Mouse (Mus musculus): ENCODE measurements around the gene Nfkbia. TPM values are rescaled to one million over a fixed set of nuclear protein-coding genes. Genes with fewer than 3 reads are reported as not detected.
A peak's percentile ranks its signal among the peaks of the same experiment; 100 is the strongest.

Nfkbia gene
- total RNA-seq, 2 experiments from 2014 or later: 33.8 to 54.4 TPM

DNA sequence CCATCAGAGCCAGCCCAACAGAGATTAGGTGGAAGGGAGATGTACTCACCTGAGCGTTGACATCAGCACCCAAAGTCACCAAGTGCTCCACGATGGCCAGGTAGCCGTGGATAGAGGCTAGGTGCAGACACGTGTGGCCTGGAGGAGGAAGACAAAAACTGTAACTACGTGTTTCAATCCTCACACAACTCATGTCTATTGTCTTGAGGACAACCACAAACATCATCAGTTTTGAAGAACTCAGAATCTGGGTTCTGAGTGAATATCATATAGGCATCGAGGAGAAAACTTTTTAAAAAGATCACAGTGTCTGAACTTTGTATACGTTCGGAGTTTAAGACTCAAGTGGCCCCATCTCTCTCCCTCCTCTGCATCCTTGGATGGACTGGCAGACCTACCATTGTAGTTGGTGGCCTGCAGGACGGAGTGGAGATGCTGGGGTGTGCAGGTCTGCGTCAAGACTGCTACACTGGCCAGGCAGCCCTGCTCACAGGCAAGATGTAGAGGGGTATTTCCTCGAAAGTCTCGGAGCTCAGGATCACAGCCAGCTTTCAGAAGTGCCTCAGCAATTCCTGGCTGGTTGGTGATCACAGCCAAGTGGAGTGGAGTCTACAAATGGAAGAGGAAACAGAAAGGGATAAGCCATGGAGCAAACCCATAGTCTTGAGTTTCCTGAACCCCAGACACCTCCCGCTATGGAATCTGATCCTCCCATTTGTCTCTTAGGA lies 1.6 kb downstream of the Nfkbia start:
- DNase-seq (ENCODE audit: low spot score in 2 of 2): peak in 1 of 2 experiments; percentile 37

DNA sequence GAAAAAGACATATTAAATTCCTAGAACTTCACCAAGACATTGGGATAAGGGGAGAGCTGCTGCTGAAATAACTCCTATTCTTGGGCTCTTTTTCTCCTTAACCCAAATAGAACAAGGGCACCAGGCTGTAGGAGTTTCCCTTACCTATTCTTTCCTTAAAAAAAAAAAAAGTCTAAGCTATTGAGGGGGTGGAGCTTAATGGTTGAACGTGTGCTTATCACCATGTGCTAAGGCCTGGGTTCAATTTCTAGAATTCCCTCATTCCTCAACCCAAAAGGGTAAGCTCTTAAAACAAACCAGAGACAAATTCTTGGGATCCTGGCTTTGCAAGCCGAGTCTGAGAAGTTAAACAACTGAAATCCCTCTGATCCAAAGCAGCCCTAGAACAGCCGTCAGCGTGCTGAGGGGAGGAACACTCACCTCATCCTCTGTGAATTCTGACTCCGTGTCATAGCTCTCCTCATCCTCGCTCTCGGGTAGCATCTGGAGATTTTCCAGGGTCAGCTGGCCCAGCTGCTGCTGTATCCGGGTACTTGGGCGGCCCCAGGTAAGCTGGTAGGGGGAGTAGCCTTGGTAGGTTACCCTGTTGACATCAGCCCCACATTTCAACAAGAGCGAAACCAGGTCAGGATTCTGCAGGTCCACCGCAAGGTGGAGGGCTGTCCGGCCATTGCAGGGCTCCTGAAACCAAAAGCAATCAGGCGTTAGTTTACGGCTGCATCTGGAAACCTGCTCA lies 2.3 kb downstream of the Nfkbia start:
- DNase-seq (ENCODE audit: low spot score in 2 of 2): no peak

DNA sequence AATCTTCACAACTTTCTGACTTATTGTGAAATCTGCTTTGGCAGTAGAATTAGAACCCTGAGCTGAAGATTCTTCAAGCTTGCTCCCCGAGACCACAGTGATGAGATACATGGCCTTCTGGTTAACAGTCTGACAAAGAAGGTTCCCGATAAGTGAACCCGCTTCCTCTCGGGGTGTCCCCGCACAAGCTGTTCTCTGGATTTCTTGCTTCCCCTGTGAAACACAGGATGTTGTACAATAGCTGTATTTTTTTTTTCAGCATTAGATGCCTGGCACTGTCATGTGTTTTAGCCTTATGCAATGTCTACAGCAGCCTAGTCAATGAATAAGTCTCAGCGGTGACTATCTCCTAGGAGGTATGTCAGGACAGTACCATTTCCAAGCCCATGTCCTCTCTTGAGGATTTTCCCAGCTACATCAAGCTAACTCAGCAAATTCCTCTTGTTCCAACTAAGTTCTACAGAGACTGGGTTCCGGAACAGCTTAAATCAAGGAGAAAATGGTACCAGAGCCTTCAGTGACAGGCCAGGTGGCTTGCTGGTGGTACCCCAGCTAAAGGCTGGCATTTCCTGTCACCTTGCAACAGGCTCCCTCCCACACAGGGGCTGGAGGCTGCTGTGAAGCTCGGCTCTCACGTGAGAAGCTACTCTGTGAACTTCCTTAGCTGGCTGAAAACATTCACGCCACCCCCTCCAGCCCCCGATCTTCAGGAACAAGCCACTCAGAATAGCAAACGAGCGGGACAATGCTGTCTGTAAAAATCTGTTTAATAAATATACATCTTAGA lies 3.6 kb downstream of the Nfkbia start:
- DNase-seq (ENCODE audit: low spot score in 2 of 2): peak in 1 of 2 experiments; percentile 17

GRCm38 (mm10) chr12:55487843-55488660 lies 4.4 kb downstream of the Nfkbia start:
- no peak for DNase-seq (ENCODE audit: low spot score in 2 of 2)

DNA sequence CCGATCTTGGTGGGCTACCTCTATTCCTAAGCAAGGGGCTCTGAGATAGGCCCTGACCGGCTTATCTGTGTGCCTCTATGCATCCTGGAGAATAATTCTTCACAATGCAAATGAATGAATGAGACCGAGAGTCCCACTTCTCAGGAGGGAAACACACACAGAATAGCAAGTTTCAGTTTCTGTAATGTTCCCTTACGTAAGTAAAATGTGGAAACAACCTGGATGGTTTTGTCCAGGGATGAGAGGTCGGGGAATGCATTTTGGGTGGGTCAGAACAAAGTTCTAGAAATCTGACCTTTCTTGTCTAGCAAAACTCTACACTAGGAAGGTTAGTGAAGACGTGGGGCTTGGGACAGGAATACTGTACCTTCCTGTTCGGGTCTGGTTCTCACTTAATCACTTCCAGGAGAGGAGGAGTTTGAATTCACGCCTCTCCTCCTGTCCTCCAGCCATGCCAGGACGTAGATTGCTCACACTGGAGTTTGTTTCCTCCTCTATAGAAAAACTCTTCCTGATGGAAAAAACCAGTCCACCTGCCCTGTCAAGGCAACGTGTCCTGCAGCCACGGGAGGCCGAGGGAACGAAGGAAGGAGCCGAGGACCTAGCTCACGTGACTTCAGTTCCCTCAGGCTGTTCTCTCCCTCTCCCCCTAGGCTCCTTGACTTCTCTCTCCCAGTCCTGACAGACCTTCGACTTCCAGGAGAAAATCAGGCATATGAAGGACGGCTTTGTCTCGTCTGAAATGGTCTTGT lies 5.3 kb downstream of the Nfkbia start:
- DNase-seq (ENCODE audit: low spot score in 2 of 2): no peak

- no peak for DNase-seq (ENCODE audit: low spot score in 2 of 2)
Observed at GRCm38 (mm10) chr12:55484800-55485199, 7.6 kb downstream of the Nfkbia start.

DNA sequence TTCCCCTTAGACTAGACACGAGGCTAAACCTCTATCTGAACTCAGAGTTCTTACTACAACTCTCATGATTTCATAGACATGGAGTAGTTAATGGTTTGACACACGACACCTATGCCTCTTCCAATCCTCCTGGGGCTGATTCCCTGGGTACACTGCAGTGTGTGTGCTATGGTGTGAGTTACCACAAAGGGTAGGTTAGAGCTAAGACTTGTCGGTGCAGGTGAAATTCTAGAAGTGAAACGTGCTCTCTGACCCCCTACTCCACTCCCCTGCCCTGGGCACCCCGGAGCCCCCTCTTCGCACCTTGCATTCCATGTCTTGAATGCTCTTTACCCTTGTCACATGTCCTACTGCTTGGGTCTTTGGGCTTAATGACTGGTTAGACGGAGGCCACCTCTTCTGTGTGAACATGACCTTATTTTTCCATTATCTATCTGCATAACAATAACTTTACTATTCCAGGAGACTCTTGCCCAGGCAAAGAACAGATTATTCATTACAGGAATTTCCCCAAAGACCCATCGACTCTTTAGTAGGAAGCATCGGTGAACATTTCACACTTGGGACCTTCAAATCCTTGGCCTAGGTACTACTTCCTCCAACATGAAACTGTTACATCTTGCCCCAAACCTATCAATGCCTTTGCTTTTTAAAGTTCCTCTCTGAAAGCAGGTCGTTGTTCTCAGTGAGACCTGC lies 8.2 kb downstream of the Nfkbia start:
- DNase-seq (ENCODE audit: low spot score in 2 of 2): no peak

DNA sequence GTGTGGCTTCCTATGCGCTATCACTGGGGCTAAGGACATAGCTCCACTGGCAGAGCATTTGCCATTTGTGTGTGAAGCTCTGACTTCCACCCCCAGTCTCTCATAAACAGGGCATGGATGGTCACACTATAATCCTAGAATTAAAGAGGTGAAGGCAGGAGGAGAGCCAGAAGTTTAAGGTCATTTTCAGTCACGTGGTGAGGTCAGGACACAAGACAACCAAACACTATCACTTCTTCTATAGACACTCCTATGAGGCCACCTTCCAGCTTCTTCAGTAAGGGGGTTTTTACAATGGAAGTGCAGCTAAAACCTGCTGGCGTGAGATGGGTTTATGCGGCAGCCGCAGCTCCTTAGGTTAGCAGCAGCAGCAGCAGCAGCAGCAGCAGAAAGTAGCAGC lies 8.9 kb downstream of the Nfkbia start:
- DNase-seq (ENCODE audit: low spot score in 2 of 2): no peak

DNA sequence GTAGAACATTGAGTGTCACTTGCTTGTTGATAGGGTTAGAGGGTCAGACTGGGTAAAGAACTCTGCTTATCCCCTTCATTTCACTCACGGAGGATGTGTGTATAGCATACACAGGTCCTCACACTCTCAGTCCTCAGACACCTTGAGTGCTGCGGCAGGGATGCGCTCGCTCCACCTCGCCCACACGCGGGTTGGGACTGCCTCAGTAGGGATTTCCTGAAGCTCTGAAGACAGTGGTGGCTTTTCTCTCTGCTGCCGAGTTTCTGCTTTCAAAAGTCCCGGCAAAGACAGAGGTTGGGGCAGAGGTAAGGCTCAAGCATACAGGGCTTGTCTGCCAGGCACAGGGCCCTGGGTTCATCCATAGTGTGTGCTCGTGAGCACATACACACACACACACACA lies 9.7 kb downstream of the Nfkbia start:
- DNase-seq (ENCODE audit: low spot score in 2 of 2): no peak

DNA sequence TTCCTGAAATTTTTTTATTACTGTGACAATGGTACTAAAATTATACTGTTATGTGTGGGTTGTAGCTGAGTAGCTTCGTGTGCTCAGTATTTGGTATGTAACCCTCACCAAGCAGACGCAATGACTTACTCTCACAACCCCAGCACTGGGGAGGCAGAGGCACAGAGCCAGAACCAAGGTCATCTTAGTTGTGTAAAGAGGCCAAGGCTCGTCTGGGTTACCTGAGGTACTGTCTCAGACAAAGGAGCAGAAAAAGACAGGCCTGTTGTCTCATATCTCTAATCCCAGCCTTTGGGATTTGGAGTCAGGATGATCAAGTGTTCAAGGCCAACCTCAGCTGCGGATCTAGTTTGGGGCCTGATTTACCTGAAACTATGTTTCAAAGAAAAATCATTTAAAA lies 10.7 kb downstream of the Nfkbia start:
- no peak for DNase-seq (ENCODE audit: low spot score in 2 of 2)

DNA sequence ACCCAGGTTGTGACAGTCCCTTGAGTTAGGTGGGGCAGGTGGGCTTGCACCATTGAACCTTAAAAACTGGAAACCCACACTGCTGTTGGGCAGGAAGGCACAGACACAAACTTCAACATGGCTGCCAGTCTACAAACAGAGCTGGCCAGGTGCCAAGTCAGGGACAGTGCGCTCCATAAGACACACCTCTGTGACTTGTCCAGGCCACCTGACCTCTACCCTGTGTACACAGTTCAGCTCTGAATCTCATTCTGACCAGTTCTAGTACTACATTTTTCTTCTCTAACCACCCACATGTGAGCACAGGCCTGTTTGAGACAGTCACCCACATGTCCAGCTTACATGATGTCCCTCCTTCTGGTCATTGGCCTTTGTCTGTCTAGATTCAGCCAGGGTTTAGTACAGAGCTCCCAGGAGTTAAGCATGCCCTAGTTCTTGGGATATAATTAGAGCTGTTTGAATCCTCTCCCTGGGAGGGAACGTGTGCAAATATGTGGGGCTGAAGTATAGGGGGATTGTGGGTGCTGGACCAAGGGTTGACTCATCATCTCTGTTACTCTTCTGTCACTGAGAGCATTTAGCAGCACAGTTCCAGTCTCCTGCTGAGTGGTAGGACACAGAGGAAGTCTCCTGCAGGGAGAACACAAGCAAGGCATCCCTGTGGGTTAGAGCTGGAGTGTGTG lies 11.8 kb downstream of the Nfkbia start:
- DNase-seq (ENCODE audit: low spot score in 2 of 2): no peak

DNA sequence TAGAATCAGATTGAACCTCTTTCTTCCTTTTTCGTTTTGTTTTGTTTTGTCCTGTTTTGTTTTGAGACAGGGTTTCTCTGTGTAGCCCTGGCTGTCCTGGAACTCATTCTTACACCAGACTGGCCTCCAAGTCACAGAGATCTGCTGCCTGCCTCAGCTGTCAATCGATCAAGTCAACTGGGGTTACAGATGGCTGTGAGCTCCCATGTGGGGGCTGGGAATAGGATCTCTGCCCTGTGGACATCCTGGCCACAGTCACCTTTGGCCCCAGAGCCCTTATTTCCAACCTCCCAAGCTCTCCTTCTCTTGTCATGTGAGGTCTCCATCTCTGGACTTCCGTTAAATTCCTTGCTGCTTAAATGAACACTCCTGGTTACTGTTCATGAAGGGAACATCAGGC lies 13.5 kb downstream of the Nfkbia start:
- no peak for DNase-seq (ENCODE audit: low spot score in 2 of 2)

DNA sequence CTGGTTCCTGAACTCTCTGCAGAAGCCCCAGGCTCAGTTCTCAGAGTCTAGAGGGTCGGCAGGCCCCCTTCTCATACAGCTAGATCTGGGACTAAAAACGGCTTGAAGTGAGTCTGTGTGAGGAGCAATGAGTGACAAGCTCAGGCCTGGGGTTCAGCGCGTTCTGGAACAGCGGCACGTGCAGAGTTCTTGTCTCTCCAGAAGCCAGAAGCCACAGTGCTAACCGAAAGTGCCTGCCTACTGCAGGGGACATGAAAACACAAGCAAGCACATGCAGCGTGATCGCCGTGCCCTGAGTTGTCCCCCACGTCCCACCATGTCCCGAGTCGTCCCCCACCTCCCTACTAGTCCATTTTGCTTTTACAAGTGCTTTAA lies 18.3 kb downstream of the Nfkbia start:
- DNase-seq (ENCODE audit: low spot score in 2 of 2): no peak

- DNase-seq (ENCODE audit: low spot score in 2 of 2): no peak
Observed at GRCm38 (mm10) chr12:55473250-55474208, 18.9 kb downstream of the Nfkbia start.

DNA sequence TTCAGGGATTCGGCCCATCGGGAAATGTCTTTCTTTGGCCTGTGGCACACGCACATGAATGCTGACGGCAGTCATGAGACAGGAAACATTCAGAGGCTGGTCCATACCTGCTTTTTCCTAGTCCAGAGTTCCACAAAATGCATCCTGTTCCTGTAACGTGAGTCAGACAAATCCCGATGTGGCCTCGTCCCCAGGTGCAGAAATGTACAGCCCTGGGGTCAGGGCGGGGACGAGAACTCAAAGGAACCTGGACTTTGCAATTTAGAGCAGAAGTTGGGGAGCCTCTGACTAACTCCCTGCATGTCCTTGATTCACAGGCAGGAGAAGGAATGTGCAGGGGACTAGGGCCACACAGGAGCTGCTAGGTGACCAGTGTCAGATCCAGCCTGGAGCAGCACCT lies 21.1 kb downstream of the Nfkbia start:
- DNase-seq (ENCODE audit: low spot score in 2 of 2): no peak

DNA sequence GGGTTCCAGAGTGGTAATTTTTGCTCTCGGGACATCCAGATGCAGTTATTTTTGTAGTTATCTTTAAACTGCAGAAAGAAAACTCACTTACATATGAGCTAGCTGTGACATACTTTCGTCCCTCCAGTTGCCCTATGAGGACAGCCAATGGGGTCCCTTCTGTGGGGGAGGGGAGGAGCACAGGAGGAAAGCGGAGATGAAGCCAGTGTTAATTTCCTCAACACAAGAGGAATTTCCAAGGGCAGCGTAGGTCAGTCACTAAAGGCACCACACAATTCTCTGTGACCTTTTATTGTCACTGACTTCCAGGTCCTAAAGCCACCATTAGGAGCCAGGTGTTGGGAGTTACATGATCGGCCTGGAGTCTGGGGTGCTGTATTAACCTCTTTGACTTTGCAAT lies 22.0 kb downstream of the Nfkbia start:
- DNase-seq (ENCODE audit: low spot score in 2 of 2): no peak

DNA sequence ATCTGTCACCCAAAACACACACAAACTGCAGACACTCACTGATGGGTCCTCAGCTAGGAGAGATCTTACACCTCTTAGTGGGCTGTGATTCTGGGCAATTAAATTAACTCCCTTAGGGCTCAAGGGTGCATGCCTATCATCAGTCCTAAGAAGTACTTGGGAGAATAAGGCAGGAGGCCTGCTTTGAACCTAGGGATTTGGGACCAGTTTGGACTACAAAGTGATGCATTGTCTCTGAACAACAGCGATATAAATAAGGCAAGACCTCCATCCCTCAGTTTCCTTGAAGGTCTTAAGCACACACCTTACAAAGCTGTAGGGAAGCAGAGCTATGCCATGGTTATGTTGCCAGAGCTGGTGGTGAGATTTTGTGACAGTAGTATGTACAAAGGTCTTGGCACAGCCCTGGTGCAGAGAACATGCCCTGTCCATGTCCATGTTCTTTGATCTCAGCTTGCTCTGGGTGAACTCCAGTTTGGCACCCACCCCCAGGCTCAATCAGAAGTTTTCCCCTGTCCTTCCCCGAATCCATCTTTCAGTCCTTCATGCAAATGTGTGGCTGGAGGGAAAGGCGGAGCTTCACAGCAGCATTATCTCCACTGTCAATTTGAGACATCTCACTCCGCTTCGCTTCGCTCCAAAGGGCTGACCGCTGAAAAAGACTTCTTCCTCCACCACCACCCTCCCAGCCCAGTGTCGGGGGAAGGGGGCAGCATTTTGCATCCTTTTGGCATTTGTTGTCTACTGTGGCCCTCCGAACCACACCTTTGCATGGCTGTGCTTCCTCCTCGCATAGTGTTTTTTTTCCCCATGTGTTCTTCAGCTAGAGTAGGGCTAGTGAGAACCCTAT lies 24.9 kb downstream of the Nfkbia start:
- no peak for DNase-seq (ENCODE audit: low spot score in 2 of 2)

Measured in layer of hippocampus, adult 18-20 months (tissue).